Mouse (Mus musculus): Measurements from ENCODE around the gene Lrrc3c. TPM values are rescaled to one million over a fixed set of nuclear protein-coding genes. Genes with fewer than 3 reads are reported as not detected.

Gene Lrrc3c
- not detected in 2 replicates for polyA plus RNA-seq (2012; rRNA removed)

GRCm38 (mm10) chr11:98597991-98598390 is at the start of gene Lrrc3c:
TSS of gene Lrrc3c (plus strand) at chr11:98598291.

GRCm38 (mm10) chr11:98550975-98551828 is 46.9 kb upstream of the Lrrc3c start, which contains the start of gene Zpbp2:
TSS of gene Zpbp2 (plus strand) at chr11:98551097.

GRCm38 (mm10) chr11:98586892-98587563 is 11.1 kb upstream of the Lrrc3c start, which contains the start of gene Ormdl3:
TSS of gene Ormdl3 (minus strand) at chr11:98587368.

GRCm38 (mm10) chr11:98625611-98626410 is 27.7 kb downstream of the Lrrc3c start, which contains the start of the genes Gm12355 and Gsdma3:
TSS of gene Gm12355 (minus strand) at chr11:98625661.
TSS of gene Gsdma3 (plus strand) at chr11:98626360.

GRCm38 (mm10) chr11:98646459-98646858 is 48.4 kb downstream of the Lrrc3c start, which contains the start of gene Gsdma2:
TSS of gene Gsdma2 (plus strand) at chr11:98646759.

Other genes starting within 250 kb of the Lrrc3c start
- 0.65 and 1.3 TPM in 2 replicates for gene Ppp1r1b, start 249.9 kb upstream of the Lrrc3c start, polyA plus RNA-seq (2012; rRNA removed)
- 55.9 and 61.9 TPM in 2 replicates for gene Stard3, start 239.9 kb upstream of the Lrrc3c start, polyA plus RNA-seq (2012; rRNA removed)
- gene Tcap, start 214.5 kb upstream of the Lrrc3c start, polyA plus RNA-seq (2012; rRNA removed) = 3.3 and 4.0 TPM in 2 replicates
- gene Pnmt, start 211.8 kb upstream of the Lrrc3c start, polyA plus RNA-seq (2012; rRNA removed) = 0.14 and 1.4 TPM in 2 replicates
- 6.9 and 11.2 TPM in 2 replicates for gene Pgap3, start 197.8 kb upstream of the Lrrc3c start, polyA plus RNA-seq (2012; rRNA removed)
- gene Erbb2, start 185.8 kb upstream of the Lrrc3c start, polyA plus RNA-seq (2012; rRNA removed) = 12.3 and 20.9 TPM in 2 replicates
- gene Mien1, start 159.3 kb upstream of the Lrrc3c start, polyA plus RNA-seq (2012; rRNA removed) = 73.6 and 108 TPM in 2 replicates
- 3.2 and 3.3 TPM in 2 replicates for gene Grb7, start 151.9 kb upstream of the Lrrc3c start, polyA plus RNA-seq (2012; rRNA removed)
- 0.04 and 0.09 TPM in 2 replicates for gene Ikzf3, start 52.3 kb upstream of the Lrrc3c start, polyA plus RNA-seq (2012; rRNA removed)
- 0.09 and 0.44 TPM in 2 replicates for gene Zpbp2, start 47.2 kb upstream of the Lrrc3c start, polyA plus RNA-seq (2012; rRNA removed)
- gene Ormdl3, start 10.9 kb upstream of the Lrrc3c start, polyA plus RNA-seq (2012; rRNA removed) = 51.7 and 70.0 TPM in 2 replicates
- 0.62 and 2.6 TPM in 2 replicates for gene Gm12355, start 27.4 kb downstream of the Lrrc3c start, polyA plus RNA-seq (2012; rRNA removed)
- gene Gsdma3, start 28.1 kb downstream of the Lrrc3c start, polyA plus RNA-seq (2012; rRNA removed) = not detected in 2 replicates
- gene Gsdma2, start 48.5 kb downstream of the Lrrc3c start, polyA plus RNA-seq (2012; rRNA removed) = 0.11 TPM in 1 of 2 replicates, not detected in the other
- 0.02 TPM in 1 of 2 replicates, not detected in the other for gene Gsdma, start 66.1 kb downstream of the Lrrc3c start, polyA plus RNA-seq (2012; rRNA removed)
- 165 and 173 TPM in 2 replicates for gene Psmd3, start 84.3 kb downstream of the Lrrc3c start, polyA plus RNA-seq (2012; rRNA removed)
- gene Csf3, start 103.0 kb downstream of the Lrrc3c start, polyA plus RNA-seq (2012; rRNA removed) = not detected in 2 replicates
- gene Med24, start 131.1 kb downstream of the Lrrc3c start, polyA plus RNA-seq (2012; rRNA removed) = 71.0 and 91.8 TPM in 2 replicates
- 104 and 116 TPM in 2 replicates for gene Thra, start 142.3 kb downstream of the Lrrc3c start, polyA plus RNA-seq (2012; rRNA removed)
- 0.91 and 1.3 TPM in 2 replicates for gene Nr1d1, start 177.0 kb downstream of the Lrrc3c start, polyA plus RNA-seq (2012; rRNA removed)
- 104 and 142 TPM in 2 replicates for gene Msl1, start 197.2 kb downstream of the Lrrc3c start, polyA plus RNA-seq (2012; rRNA removed)
- 60.4 and 105 TPM in 2 replicates for gene Casc3, start 206.6 kb downstream of the Lrrc3c start, polyA plus RNA-seq (2012; rRNA removed)
- 6.0 and 9.7 TPM in 2 replicates for gene Rapgefl1, start 238.5 kb downstream of the Lrrc3c start, polyA plus RNA-seq (2012; rRNA removed)